Mouse (Mus musculus): ENCODE data around the gene Usp48. TPM values are rescaled to one million over a fixed set of nuclear protein-coding genes. Genes with fewer than 3 reads are reported as not detected.

The Usp48 gene
- polyA plus RNA-seq, 1 experiment = 46.2 TPM

GRCm38 (mm10) chr4:137706510-137706909 is 113.0 kb downstream of the Usp48 start:
- no peak for TF ChIP-seq FLI1 (IDR thresholded peaks at IDR 0.05; ENCODE audit: low read length)
- no peak for TF ChIP-seq GATA1 (IDR thresholded peaks at IDR 0.05; ENCODE audit: borderline replicate concordance, low read length)
- H3K4me3 ChIP-seq (replicated peaks) = no peak overlapping the region
- H3K36me3 ChIP-seq (replicated peaks; ENCODE audit: low read length) = no peaks in the 10 kb centered on the region
- H3K9me3 ChIP-seq = no peaks in the 10 kb centered on the region
- H3K27me3 ChIP-seq (replicated peaks) = peaks cover 91% of the 10 kb centered on the region
- H3K4me1 ChIP-seq = peaks cover 20% of the 10 kb centered on the region

- peaks cover 94% of the 10 kb centered on the region for H3K27me3 ChIP-seq (replicated peaks)
- no peak for TF ChIP-seq GATA1 (IDR thresholded peaks at IDR 0.05; ENCODE audit: borderline replicate concordance, low read length)
- TF ChIP-seq FLI1 (IDR thresholded peaks at IDR 0.05; ENCODE audit: low read length) = no peak
- H3K9me3 ChIP-seq = no peaks in the 10 kb centered on the region
- peak overlapping the region; percentile 5 for H3K4me3 ChIP-seq (replicated peaks)
- H3K36me3 ChIP-seq (replicated peaks; ENCODE audit: low read length) = no peaks in the 10 kb centered on the region
- H3K4me1 ChIP-seq = peaks cover 20% of the 10 kb centered on the region
Observed at GRCm38 (mm10) chr4:137707216-137707990, 113.8 kb downstream of the Usp48 start.

Other genes with a start within 250 kb of the Usp48 start
- 4.3 and 28.1 TPM in 2 replicates for gene Cdc42, start 236.0 kb upstream of the Usp48 start, polyA plus RNA-seq (2012; ENCODE audit: insufficient read depth, low replicate concordance)
- not detected in 2 replicates for gene Cela3a, start 184.0 kb upstream of the Usp48 start, polyA plus RNA-seq (2012; ENCODE audit: insufficient read depth, low replicate concordance)
- gene Cela3b, start 163.2 kb upstream of the Usp48 start, polyA plus RNA-seq (2012; ENCODE audit: insufficient read depth, low replicate concordance) = 0.47 TPM in 1 of 2 replicates, not detected in the other
- gene 1700013G24Rik, start 140.5 kb upstream of the Usp48 start, polyA plus RNA-seq (2012; ENCODE audit: insufficient read depth, low replicate concordance) = not detected in 2 replicates
- 0.15 TPM in 1 of 2 replicates, not detected in the other for gene Hspg2, start 125.0 kb upstream of the Usp48 start, polyA plus RNA-seq (2012; ENCODE audit: insufficient read depth, low replicate concordance)
- gene Ldlrad2, start 19.2 kb upstream of the Usp48 start, polyA plus RNA-seq (2012; ENCODE audit: insufficient read depth, low replicate concordance) = not detected in 2 replicates
- gene Rap1gap, start 71.0 kb downstream of the Usp48 start, polyA plus RNA-seq (2012; ENCODE audit: insufficient read depth, low replicate concordance) = 3.9 and 26.0 TPM in 2 replicates
- gene Alpl, start 202.6 kb downstream of the Usp48 start, polyA plus RNA-seq (2012; ENCODE audit: insufficient read depth, low replicate concordance) = not detected in 2 replicates

Measured in megakaryocyte, embryonic 14.5 days (primary cell).